Mouse (Mus musculus) forebrain, postnatal 0 days (tissue): ENCODE data around the gene Prap1. TPM values are rescaled to one million over a fixed set of nuclear protein-coding genes. Genes with fewer than 3 reads are reported as not detected.
A peak's percentile ranks its signal among the peaks of the same experiment; 100 is the strongest.

Experiments
- ATAC-seq: fragments of 200-750 bp; cut with Nextera tagmentation; 2 replicates; pipeline ENCODE4 v1.8.0; 2017; ENCODE audit warnings: mild to moderate bottlenecking, moderate library complexity
- DNase-seq: peaks from one replicate; pipeline ENCODE4 v3.0.0-alpha.2; 2015
- H3K27ac ChIP-seq: fragments of 300-500 bp; sonication (generic); 2 replicates; pipeline ENCODE4 v1.5.1; 2014; ENCODE audit warnings: low read depth, mild to moderate bottlenecking, antibody characterized with exemption, low read length, moderate library complexity, mixed read lengths
- H3K27me3 ChIP-seq: fragments of 300-500 bp; sonication (generic); 2 replicates; pipeline ENCODE4 v1.6.1; 2014; ENCODE audit warnings: mild to moderate bottlenecking, low read length, mixed read lengths; ENCODE audit not compliant: insufficient read depth
- H3K36me3 ChIP-seq: fragments of 300-500 bp; sonication (generic); 2 replicates; pipeline ENCODE4 v1.6.1; 2014; ENCODE audit warnings: mild to moderate bottlenecking, moderate library complexity; ENCODE audit not compliant: insufficient read depth
- H3K4me1 ChIP-seq: fragments of 300-500 bp; sonication (generic); 2 replicates; pipeline ENCODE4 v1.6.1; 2014; ENCODE audit warnings: antibody characterized with exemption; ENCODE audit not compliant: insufficient read depth
- H3K4me2 ChIP-seq: fragments of 300-500 bp; sonication (generic); 2 replicates; pipeline ENCODE4 v1.6.1; 2014; ENCODE audit warnings: low read depth, mild to moderate bottlenecking, moderate library complexity
- H3K4me3 ChIP-seq: fragments of 300-500 bp; sonication (generic); 2 replicates; pipeline ENCODE4 v1.5.1; 2014; ENCODE audit warnings: low read depth, low read length, mixed read lengths
- H3K9ac ChIP-seq: fragments of 300-500 bp; sonication (generic); 2 replicates; pipeline ENCODE4 v1.6.1; 2014; ENCODE audit warnings: mild to moderate bottlenecking
- H3K9me3 ChIP-seq: fragments of 300-500 bp; sonication (generic); 2 replicates; pipeline ENCODE4 v1.6.1; 2016; ENCODE audit warnings: low read length
- CTCF ChIP-seq: sonication (generic); IDR thresholded peaks from 2 replicates; pipeline ENCODE4 v1.5.1; 2016; ENCODE audit warnings: antibody characterized with exemption, control low read depth, low read depth
- WGBS: fragments of 180-500 bp; shearing (Covaris S2); extraction: QIAGEN DNeasy Blood & Tissue Kit; methylation state at CpG from one replicate; pipeline ENCODE4 v1.1.7; 2014; 5-methylcytosine and 5-hydroxymethylcytosine counted together
- polyA plus RNA-seq: library from polyadenylated mRNA; unstranded; fragments of >200 nt; fragmentation: Nextera tagmentation; extraction: Ambion mirVana; gene quantifications from 2 replicates; pipeline ENCODE4 v1.2.1, GENCODE M21; 2015
- total RNA-seq: library from RNA; depleted of rRNA; stranded (reverse); fragments of >200 nt; gene quantifications from 2 replicates; pipeline ENCODE4 v1.2.3, GENCODE M21; 2014

The Prap1 gene
- total and polyA plus RNA-seq, 2 experiments from 2014 or later, result not detected

- H3K4me2 ChIP-seq, result peak overlapping the region; percentile 77
- DNase-seq, result peak; percentile 72
- 3% methylated on average over 53 of the region's 53 CpGs for WGBS
- peak overlapping the region; percentile 51 for H3K27ac ChIP-seq
- peaks cover 19% of the 10 kb centered on the region for H3K4me1 ChIP-seq
- H3K36me3 ChIP-seq, result no peaks in the 10 kb centered on the region
- peak; percentile 34 for TF ChIP-seq CTCF
- H3K9me3 ChIP-seq, result no peaks in the 10 kb centered on the region
- H3K4me3 ChIP-seq, result peak overlapping the region; percentile 45
- ATAC-seq, result peak; percentile 71
- peak overlapping the region; percentile 75 for H3K9ac ChIP-seq
- H3K27me3 ChIP-seq, result peaks cover 7% of the 10 kb centered on the region
Observed at GRCm38 (mm10) chr7:140057413-140058407, 35.5 kb upstream of the Prap1 start.

GRCm38 (mm10) chr7:140058528-140058927, 34.7 kb upstream of the Prap1 start:
- peak overlapping the region; percentile 51 for H3K27ac ChIP-seq
- H3K4me3 ChIP-seq, result peak overlapping the region; percentile 45
- no peak for DNase-seq
- peaks cover 19% of the 10 kb centered on the region for H3K4me1 ChIP-seq
- H3K36me3 ChIP-seq, result no peaks in the 10 kb centered on the region
- H3K4me2 ChIP-seq, result peak overlapping the region; percentile 77
- no peak for ATAC-seq
- peak overlapping the region; percentile 75 for H3K9ac ChIP-seq
- 11% methylated on average over 7 of the region's 7 CpGs for whole genome bisulfite sequencing
- TF ChIP-seq CTCF, result no peak
- H3K27me3 ChIP-seq, result peaks cover 3% of the 10 kb centered on the region
- no peaks in the 10 kb centered on the region for H3K9me3 ChIP-seq

- Histone ChIP-seq H3K4me1 (peaks cover 19% of the 10 kb centered on the region), H3K9ac (no peak overlapping the region), H3K27ac (no peak overlapping the region), H3K9me3 (no peaks in the 10 kb centered on the region), H3K4me2 (no peak overlapping the region), H3K36me3 (no peaks in the 10 kb centered on the region), H3K4me3 (no peak overlapping the region), H3K27me3 (peaks cover 3% of the 10 kb centered on the region)
- no peak for TF ChIP-seq CTCF
- no peak for DNase-seq
- WGBS, result 37% methylated on average over 4 of the region's 4 CpGs
- no peak for ATAC-seq
Observed at GRCm38 (mm10) chr7:140059601-140060000, 33.6 kb upstream of the Prap1 start.

GRCm38 (mm10) chr7:140060936-140061831, 32.0 kb upstream of the Prap1 start:
- 0 out of 2 replicates have a peak overlapping the region, but pooled peaks have one; percentile 3 for H3K27ac ChIP-seq

GRCm38 (mm10) chr7:140061832-140062130, 31.4 kb upstream of the Prap1 start:
- DNase-seq (no peak), ATAC-seq (no peak)
- Histone ChIP-seq H3K27me3 (peaks cover 3% of the 10 kb centered on the region), H3K36me3 (no peaks in the 10 kb centered on the region), H3K9ac (peak overlapping the region; percentile 54), H3K27ac (no peak overlapping the region), H3K4me3 (peak overlapping the region; percentile 35; the same call in 1 of the 2 replicates), H3K4me2 (peak overlapping the region; percentile 88), H3K9me3 (no peaks in the 10 kb centered on the region), H3K4me1 (peaks cover 19% of the 10 kb centered on the region)
- WGBS, result 5% methylated on average over 6 of the region's 6 CpGs
- no peak for TF ChIP-seq CTCF

More at GRCm38 (mm10) chr7:140060936-140061831, 32.0 kb upstream of the Prap1 start:
- Histone ChIP-seq H3K27me3 (peaks cover 3% of the 10 kb centered on the region), H3K9me3 (no peaks in the 10 kb centered on the region), H3K9ac (peak overlapping the region; percentile 54), H3K4me3 (peak overlapping the region; percentile 35), H3K4me1 (peaks cover 19% of the 10 kb centered on the region), H3K36me3 (no peaks in the 10 kb centered on the region), H3K4me2 (peak overlapping the region; percentile 88)
- TF ChIP-seq CTCF, result 0 out of 2 replicates have a peak, but pooled peaks have one; percentile 21
- ATAC-seq (peak; percentile 53), DNase-seq (peak; percentile 75)
- WGBS, result 1% methylated on average over 47 of the region's 47 CpGs

GRCm38 (mm10) chr7:140062307-140062706, 30.9 kb upstream of the Prap1 start:
- Histone ChIP-seq H3K9ac (no peak overlapping the region), H3K27ac (no peak overlapping the region), H3K4me3 (no peak overlapping the region), H3K4me2 (no peak overlapping the region), H3K27me3 (peaks cover 3% of the 10 kb centered on the region), H3K4me1 (peaks cover 19% of the 10 kb centered on the region), H3K36me3 (no peaks in the 10 kb centered on the region), H3K9me3 (no peaks in the 10 kb centered on the region)
- 9% methylated on average over 11 of the region's 11 CpGs for WGBS
- no peak for ATAC-seq
- TF ChIP-seq CTCF, result peak; percentile 64
- DNase-seq, result peak; percentile 57
